8 mouse cellular contexts compared by ENCODE assay signal in the genomic region with DNA sequence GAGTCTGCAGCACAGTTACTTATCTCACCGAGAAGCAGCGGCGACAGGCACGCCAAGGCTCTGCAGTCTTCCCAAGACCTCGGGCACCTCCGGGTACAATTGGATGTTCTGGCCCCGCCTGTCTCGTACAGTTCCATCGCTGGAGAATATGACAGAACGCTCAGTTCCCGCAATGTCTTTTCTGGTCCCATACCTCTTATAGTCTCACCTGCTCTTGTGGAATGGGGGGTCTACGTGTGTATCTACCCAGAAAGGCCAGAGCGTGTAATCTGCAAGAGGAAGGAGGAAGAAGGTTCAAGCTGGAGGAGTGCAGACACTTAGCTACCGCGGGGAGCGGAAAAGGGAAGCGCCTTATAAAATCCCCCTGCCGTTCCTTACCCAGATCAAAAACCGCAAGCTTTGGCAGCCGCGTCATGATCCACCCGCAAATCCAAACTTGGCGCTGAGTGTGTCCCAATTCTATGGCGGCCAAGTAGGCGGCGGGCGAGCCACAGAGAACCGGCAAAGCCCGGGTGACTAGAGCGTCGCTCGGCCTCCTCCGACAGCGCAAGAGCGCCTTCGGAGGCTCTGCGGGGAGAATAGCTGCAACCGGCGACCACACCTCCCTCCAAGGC. TPM values are rescaled to one million over a fixed set of nuclear protein-coding genes. Genes with fewer than 3 reads are reported as not detected.
DNase-seq lines count a peak whose midpoint lies in the region; ATAC-seq and TF ChIP-seq lines count a peak whose summit lies in the region.

A gene (minus strand): TSS at position 549 of the 614 bp plus-strand sequence.

- H3K36me3 ChIP-seq in hindbrain, embryonic 10.5 days = peaks cover 54% of the 10 kb centered on the region
- H3K36me3 ChIP-seq in lung, postnatal 0 days (ENCODE audit: insufficient read depth, low read length) = 0 out of 2 replicates have a peak, but pooled peaks cover 8% of the 10 kb centered on the region

- no peaks in the 10 kb centered on the region for H3K9me3 ChIP-seq in hindbrain, embryonic 10.5 days
- no peaks in the 10 kb centered on the region for H3K9me3 ChIP-seq in lung, postnatal 0 days (ENCODE audit: low read length)

- CTCF ChIA-PET in Patski (lab: Charles Lee) = interaction anchor here (0.6 to 2.8 kb wide), 6 partner anchors 9 to 84 kb away, joined by 3 to 15 read pairs (median 4); a partner anchor contains a TSS

- no peaks in the 10 kb centered on the region for H3K27me3 ChIP-seq in Patski
- H3K27me3 ChIP-seq in hindbrain, embryonic 10.5 days (ENCODE audit: insufficient read depth, poor library complexity, severe bottlenecking) = no peaks in the 10 kb centered on the region
- H3K27me3 ChIP-seq in lung, postnatal 0 days (replicated peaks; ENCODE audit: insufficient read depth, low read length) = no peaks in the 10 kb centered on the region

- peak; percentile 85 for TF ChIP-seq CTCF in Patski (IDR thresholded peaks at IDR 0.05)
- TF ChIP-seq CTCF in lung, postnatal 0 days (IDR thresholded peaks at IDR 0.05) = peak; percentile 68

- peak within 1 kb of the TSS; percentile 89 for H3K27ac ChIP-seq in hindbrain, embryonic 10.5 days
- H3K27ac ChIP-seq in lung, postnatal 0 days (ENCODE audit: low read length) = peak within 1 kb of the TSS; percentile 82

- POLR2A ChIA-PET in Patski (lab: Charles Lee) = interaction anchor here (0.7 to 1.6 kb wide), 3 partner anchors 10 to 25 kb away, joined by 3 to 5 read pairs (median 3); no protein-coding TSS in a partner anchor

- H3K4me2 ChIP-seq in lung, postnatal 0 days (replicated peaks; ENCODE audit: low read depth, low read length) = peak within 1 kb of the TSS; percentile 67

- in situ Hi-C loops in Patski (cut with MboI; ENCODE audit: low pct_unique_long_range_greater_than_20kb) = no loop called here

- peak within 1 kb of the TSS; percentile 55 for H3K9ac ChIP-seq in lung, postnatal 0 days (replicated peaks; ENCODE audit: low read depth)

- H3K4me3 ChIP-seq in hindbrain, embryonic 10.5 days = peak within 1 kb of the TSS; percentile 80
- peak within 1 kb of the TSS; percentile 66 for H3K4me3 ChIP-seq in lung, postnatal 0 days (ENCODE audit: low read depth, low read length)

- no peak; the same call in 1 of the 2 replicates for TF ChIP-seq EP300 in lung, postnatal 0 days (IDR thresholded peaks at IDR 0.05)

- peak; percentile 89 for ATAC-seq in Patski
- peak; percentile 98 for ATAC-seq in lung, postnatal 0 days

- peaks cover 12% of the 10 kb centered on the region for H3K4me1 ChIP-seq in hindbrain, embryonic 10.5 days (replicated peaks)
- H3K4me1 ChIP-seq in lung, postnatal 0 days (ENCODE audit: insufficient read depth, low read depth, low read length) = peaks cover 6% of the 10 kb centered on the region; the same call in 1 of the 2 replicates

- WGBS in hindbrain, embryonic 10.5 days = under 1% methylated on average over 39 of the region's 39 CpGs
- under 1% methylated on average over 39 of the region's 39 CpGs for WGBS in lung, postnatal 0 days

- DNase-seq in Patski (ENCODE audit: low read depth, low spot score) = no peak
- peak; percentile 78 for DNase-seq in cerebellum, adult 9-11 months
- peak; percentile 66 to 87 for DNase-seq in frontal cortex, adult 2 months (ENCODE audit: extremely low spot score in 1 of 2, low spot score in 1 of 2)
- peak; percentile 83 for DNase-seq in hindbrain, embryonic 10.5 days (ENCODE audit: low spot score)
- peak; percentile 82 for DNase-seq in layer of hippocampus, adult 9-11 months
- DNase-seq in lung, postnatal 0 days (ENCODE audit: low spot score) = peak; percentile 96
- DNase-seq in ovary, postnatal 10 days (ENCODE audit: low spot score) = peak; percentile 41
- DNase-seq in thymus, postnatal 0 days (ENCODE audit: low spot score) = peak; percentile 87

RNA-seq across cellular contexts. Expression of the gene that starts here (rescaled TPM):
- 29.7 TPM for polyA plus RNA-seq in Patski (2021)
- polyA plus RNA-seq in frontal cortex, adult 2 months (2012; rRNA removed) = 46.0 and 46.7 TPM in 2 replicates
- polyA plus RNA-seq in hindbrain, embryonic 10.5 days (2016; fragmentation: Nextera tagmentation; extraction: Ambion mirVana) = 65.6 and 67.6 TPM in 2 replicates
- 46.2 and 47.6 TPM in 2 replicates for polyA plus RNA-seq in lung, postnatal 0 days (2015; fragmentation: Nextera tagmentation; extraction: Ambion mirVana)
- polyA plus RNA-seq in thymus, postnatal 0 days (2015; fragmentation: Nextera tagmentation; extraction: Ambion mirVana) = 78.1 and 80.2 TPM in 2 replicates
